Mouse (Mus musculus): ENCODE measurements around the gene Lpxn. TPM values are rescaled to one million over a fixed set of nuclear protein-coding genes. Genes with fewer than 3 reads are reported as not detected.
A peak's percentile ranks its signal among the peaks of the same experiment; 100 is the strongest.

Gene Lpxn
- polyA plus RNA-seq, 1 experiment from 2014 or later, result 4.1 TPM

GRCm38 (mm10) chr19:12831559-12831958, 35.6 kb downstream of the Lpxn start:
- H3K36me3 ChIP-seq (replicated peaks; ENCODE audit: insufficient read depth, low read length), result no peaks in the 10 kb centered on the region
- no peaks in the 10 kb centered on the region for H3K9me3 ChIP-seq (ENCODE audit: low read length)
- no peak overlapping the region for H3K4me2 ChIP-seq (ENCODE audit: low read depth, low read length)
- TF ChIP-seq EP300 (IDR thresholded peaks at IDR 0.05; ENCODE audit: low read depth) (no peak), CTCF (IDR thresholded peaks at IDR 0.05; ENCODE audit: low read depth) (no peak)
- ATAC-seq, result no peak
- H3K4me3 ChIP-seq (ENCODE audit: low read depth, low read length), result no peak overlapping the region
- no peak for DNase-seq
- no peaks in the 10 kb centered on the region for H3K4me1 ChIP-seq (ENCODE audit: insufficient read depth)
- WGBS (ENCODE audit: insufficient replicate concordance), result 50% methylated on average over 1 of the region's 1 CpGs
- no peaks in the 10 kb centered on the region for H3K27me3 ChIP-seq (ENCODE audit: insufficient read depth, low read length)
- no peak overlapping the region for H3K9ac ChIP-seq (replicated peaks)
- H3K27ac ChIP-seq (ENCODE audit: low read depth), result no peak overlapping the region

DNA sequence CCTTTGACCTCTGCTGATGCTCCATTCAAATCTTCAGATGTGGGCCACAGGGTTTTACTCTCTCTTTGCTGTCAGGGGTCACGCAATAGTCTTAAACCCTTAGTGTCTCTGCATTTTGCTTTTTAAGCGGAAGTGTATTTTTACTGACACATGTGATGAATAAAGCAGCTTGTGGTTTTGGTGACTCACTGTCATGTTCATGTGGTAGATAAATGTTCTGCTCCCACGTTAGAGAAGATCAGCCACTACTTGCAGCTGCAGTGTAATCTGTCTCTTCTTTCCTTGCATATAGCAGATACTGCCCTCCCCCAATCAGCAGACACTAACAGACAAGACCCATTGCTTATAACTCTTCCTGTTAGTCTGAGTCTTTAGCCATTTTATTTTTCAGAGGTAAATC, 37.6 kb downstream of the Lpxn start:
- no peak overlapping the region for H3K4me3 ChIP-seq (ENCODE audit: low read depth, low read length)
- H3K4me1 ChIP-seq (ENCODE audit: insufficient read depth), result no peaks in the 10 kb centered on the region
- WGBS (ENCODE audit: insufficient replicate concordance), result 37% methylated on average over 3 of the region's 3 CpGs
- no peak overlapping the region for H3K4me2 ChIP-seq (ENCODE audit: low read depth, low read length)
- ATAC-seq (peak; percentile 73), DNase-seq (no peak)
- no peak overlapping the region for H3K9ac ChIP-seq (replicated peaks)
- no peaks in the 10 kb centered on the region for H3K9me3 ChIP-seq (ENCODE audit: low read length)
- no peaks in the 10 kb centered on the region for H3K36me3 ChIP-seq (replicated peaks; ENCODE audit: insufficient read depth, low read length)
- TF ChIP-seq CTCF (IDR thresholded peaks at IDR 0.05; ENCODE audit: low read depth), result no peak
- TF ChIP-seq EP300 (IDR thresholded peaks at IDR 0.05; ENCODE audit: low read depth), result peak; percentile 60; the same call in 1 of the 2 replicates
- H3K27me3 ChIP-seq (ENCODE audit: insufficient read depth, low read length), result no peaks in the 10 kb centered on the region
- no peak overlapping the region for H3K27ac ChIP-seq (ENCODE audit: low read depth)

DNA sequence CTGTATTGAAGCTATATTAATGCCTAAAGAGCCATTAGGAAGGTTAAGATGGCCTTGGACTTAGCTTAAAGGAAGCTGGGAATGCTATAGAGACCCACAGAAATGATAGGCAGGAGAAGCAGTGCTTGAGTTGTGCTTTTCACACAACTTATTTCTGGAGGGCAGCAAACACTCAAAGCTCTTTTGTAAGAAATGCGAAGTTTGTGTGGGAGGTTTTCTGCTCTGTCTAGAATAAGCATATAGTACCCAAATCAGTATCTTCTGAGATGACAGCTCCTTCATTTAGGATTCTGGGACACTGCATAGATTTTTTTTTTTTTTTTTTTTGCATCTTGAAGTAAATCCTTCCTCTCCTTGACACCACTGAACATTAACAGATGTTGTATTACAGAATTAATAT, 42.5 kb downstream of the Lpxn start:
- TF ChIP-seq EP300 (IDR thresholded peaks at IDR 0.05; ENCODE audit: low read depth) (no peak), CTCF (IDR thresholded peaks at IDR 0.05; ENCODE audit: low read depth) (no peak)
- no peaks in the 10 kb centered on the region for H3K9me3 ChIP-seq (ENCODE audit: low read length)
- WGBS (ENCODE audit: insufficient replicate concordance), result 86% methylated on average over 1 of the region's 1 CpGs
- DNase-seq, result no peak
- no peak overlapping the region for H3K4me3 ChIP-seq (ENCODE audit: low read depth, low read length)
- no peaks in the 10 kb centered on the region for H3K4me1 ChIP-seq (ENCODE audit: insufficient read depth)
- no peaks in the 10 kb centered on the region for H3K36me3 ChIP-seq (replicated peaks; ENCODE audit: insufficient read depth, low read length)
- no peak for ATAC-seq
- no peak overlapping the region for H3K27ac ChIP-seq (ENCODE audit: low read depth)
- no peak overlapping the region for H3K9ac ChIP-seq (replicated peaks)
- no peaks in the 10 kb centered on the region for H3K27me3 ChIP-seq (ENCODE audit: insufficient read depth, low read length)
- no peak overlapping the region for H3K4me2 ChIP-seq (ENCODE audit: low read depth, low read length)

DNA sequence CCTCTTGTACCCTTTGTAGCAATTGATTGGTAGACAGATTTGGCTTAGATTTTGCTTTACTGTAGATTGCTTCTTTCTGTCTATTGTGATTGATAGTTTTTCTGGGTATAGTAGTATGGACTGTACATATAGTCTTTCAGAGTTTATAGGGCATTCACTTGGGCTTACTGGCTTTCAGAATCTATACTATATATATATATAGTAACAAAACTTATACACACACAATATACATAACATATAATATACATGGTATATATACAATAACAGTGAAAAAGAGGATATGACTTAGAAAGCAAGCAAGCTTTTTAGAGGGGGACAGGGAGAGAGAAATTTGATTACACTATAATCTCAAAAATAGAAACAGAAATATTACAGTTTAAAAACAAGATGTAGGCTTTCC, 50.4 kb downstream of the Lpxn start, which contains the start of gene Gm5244:
Gm5244 (plus strand) TSS at position 301 of the 400 bp plus-strand sequence.
- TF ChIP-seq EP300 (IDR thresholded peaks at IDR 0.05; ENCODE audit: low read depth) (no peak), CTCF (IDR thresholded peaks at IDR 0.05; ENCODE audit: low read depth) (no peak)
- Histone ChIP-seq H3K27ac (ENCODE audit: low read depth) (no peak within 1 kb of the TSS), H3K9me3 (ENCODE audit: low read length) (no peaks in the 10 kb centered on the region), H3K36me3 (replicated peaks; ENCODE audit: insufficient read depth, low read length) (no peaks in the 10 kb centered on the region), H3K27me3 (ENCODE audit: insufficient read depth, low read length) (no peaks in the 10 kb centered on the region), H3K4me1 (ENCODE audit: insufficient read depth) (no peaks in the 10 kb centered on the region), H3K9ac (replicated peaks) (no peak within 1 kb of the TSS), H3K4me3 (ENCODE audit: low read depth, low read length) (no peak within 1 kb of the TSS), H3K4me2 (ENCODE audit: low read depth, low read length) (no peak within 1 kb of the TSS)
- ATAC-seq, result no peak
- DNase-seq, result no peak

- Histone ChIP-seq H3K4me1 (ENCODE audit: insufficient read depth) (no peaks in the 10 kb centered on the region), H3K9me3 (ENCODE audit: low read length) (no peaks in the 10 kb centered on the region), H3K36me3 (replicated peaks; ENCODE audit: insufficient read depth, low read length) (no peaks in the 10 kb centered on the region), H3K4me2 (ENCODE audit: low read depth, low read length) (no peak within 1 kb of the TSS), H3K9ac (replicated peaks) (no peak within 1 kb of the TSS), H3K4me3 (ENCODE audit: low read depth, low read length) (no peak within 1 kb of the TSS), H3K27me3 (ENCODE audit: insufficient read depth, low read length) (no peaks in the 10 kb centered on the region), H3K27ac (ENCODE audit: low read depth) (no peak within 1 kb of the TSS)
- no peak for DNase-seq
- no peak for TF ChIP-seq CTCF (IDR thresholded peaks at IDR 0.05; ENCODE audit: low read depth)
- TF ChIP-seq EP300 (IDR thresholded peaks at IDR 0.05; ENCODE audit: low read depth), result no peak
- WGBS (ENCODE audit: insufficient replicate concordance), result 40% methylated on average over 1 of the region's 1 CpGs
- ATAC-seq, result no peak
Observed at GRCm38 (mm10) chr19:12856983-12857382, 61.0 kb downstream of the Lpxn start, which contains the start of gene Olfr1444. Gene Olfr1444, plus strand, starts transcription at chr19:12857283.

Other genes starting within 250 kb of the Lpxn start
- gene Gm4952, start 196.2 kb upstream of the Lpxn start, polyA plus RNA-seq (2015; fragmentation: Nextera tagmentation; extraction: Ambion mirVana), result 248 and 262 TPM in 2 replicates
- gene Glyat, start 162.9 kb upstream of the Lpxn start, polyA plus RNA-seq (2015; fragmentation: Nextera tagmentation; extraction: Ambion mirVana), result 6.0 and 6.5 TPM in 2 replicates
- not detected in 2 replicates for gene Olfr1442, start 125.8 kb upstream of the Lpxn start, polyA plus RNA-seq (2015; fragmentation: Nextera tagmentation; extraction: Ambion mirVana)
- not detected in 2 replicates for gene Olfr1443, start 118.1 kb upstream of the Lpxn start, polyA plus RNA-seq (2015; fragmentation: Nextera tagmentation; extraction: Ambion mirVana)
- 16.3 and 20.3 TPM in 2 replicates for gene Keg1, start 100.4 kb upstream of the Lpxn start, polyA plus RNA-seq (2015; fragmentation: Nextera tagmentation; extraction: Ambion mirVana)
- 0.23 and 0.52 TPM in 2 replicates for gene Cntf, start 30.6 kb upstream of the Lpxn start, polyA plus RNA-seq (2015; fragmentation: Nextera tagmentation; extraction: Ambion mirVana)
- gene Zfp91, start 67 bp upstream of the Lpxn start, polyA plus RNA-seq (2015; fragmentation: Nextera tagmentation; extraction: Ambion mirVana), result 6.7 and 7.0 TPM in 2 replicates
- gene Gm5244, start 50.5 kb downstream of the Lpxn start, polyA plus RNA-seq (2015; fragmentation: Nextera tagmentation; extraction: Ambion mirVana), result not detected in 2 replicates
- gene Olfr1444, start 61.1 kb downstream of the Lpxn start, polyA plus RNA-seq (2015; fragmentation: Nextera tagmentation; extraction: Ambion mirVana), result not detected in 2 replicates
- not detected in 2 replicates for gene Olfr1445, start 87.7 kb downstream of the Lpxn start, polyA plus RNA-seq (2015; fragmentation: Nextera tagmentation; extraction: Ambion mirVana)
- gene Olfr1446, start 97.3 kb downstream of the Lpxn start, polyA plus RNA-seq (2015; fragmentation: Nextera tagmentation; extraction: Ambion mirVana), result not detected in 2 replicates
- gene Olfr1447, start 107.5 kb downstream of the Lpxn start, polyA plus RNA-seq (2015; fragmentation: Nextera tagmentation; extraction: Ambion mirVana), result not detected in 2 replicates
- gene Olfr1448, start 128.2 kb downstream of the Lpxn start, polyA plus RNA-seq (2015; fragmentation: Nextera tagmentation; extraction: Ambion mirVana), result not detected in 2 replicates
- not detected in 2 replicates for gene Olfr1449, start 134.6 kb downstream of the Lpxn start, polyA plus RNA-seq (2015; fragmentation: Nextera tagmentation; extraction: Ambion mirVana)
- not detected in 2 replicates for gene Olfr1450, start 154.1 kb downstream of the Lpxn start, polyA plus RNA-seq (2015; fragmentation: Nextera tagmentation; extraction: Ambion mirVana)
- gene Olfr1451, start 198.8 kb downstream of the Lpxn start, polyA plus RNA-seq (2015; fragmentation: Nextera tagmentation; extraction: Ambion mirVana), result not detected in 2 replicates
- not detected in 2 replicates for gene Olfr1453, start 232.1 kb downstream of the Lpxn start, polyA plus RNA-seq (2015; fragmentation: Nextera tagmentation; extraction: Ambion mirVana)